Mouse (Mus musculus): Measurements from ENCODE around the gene Gsk3a. TPM values are rescaled to one million over a fixed set of nuclear protein-coding genes. Genes with fewer than 3 reads are reported as not detected.

Gsk3a gene
- total and polyA plus RNA-seq, 3 experiments: 45.8 to 76.1 (median 47.5) TPM

DNA sequence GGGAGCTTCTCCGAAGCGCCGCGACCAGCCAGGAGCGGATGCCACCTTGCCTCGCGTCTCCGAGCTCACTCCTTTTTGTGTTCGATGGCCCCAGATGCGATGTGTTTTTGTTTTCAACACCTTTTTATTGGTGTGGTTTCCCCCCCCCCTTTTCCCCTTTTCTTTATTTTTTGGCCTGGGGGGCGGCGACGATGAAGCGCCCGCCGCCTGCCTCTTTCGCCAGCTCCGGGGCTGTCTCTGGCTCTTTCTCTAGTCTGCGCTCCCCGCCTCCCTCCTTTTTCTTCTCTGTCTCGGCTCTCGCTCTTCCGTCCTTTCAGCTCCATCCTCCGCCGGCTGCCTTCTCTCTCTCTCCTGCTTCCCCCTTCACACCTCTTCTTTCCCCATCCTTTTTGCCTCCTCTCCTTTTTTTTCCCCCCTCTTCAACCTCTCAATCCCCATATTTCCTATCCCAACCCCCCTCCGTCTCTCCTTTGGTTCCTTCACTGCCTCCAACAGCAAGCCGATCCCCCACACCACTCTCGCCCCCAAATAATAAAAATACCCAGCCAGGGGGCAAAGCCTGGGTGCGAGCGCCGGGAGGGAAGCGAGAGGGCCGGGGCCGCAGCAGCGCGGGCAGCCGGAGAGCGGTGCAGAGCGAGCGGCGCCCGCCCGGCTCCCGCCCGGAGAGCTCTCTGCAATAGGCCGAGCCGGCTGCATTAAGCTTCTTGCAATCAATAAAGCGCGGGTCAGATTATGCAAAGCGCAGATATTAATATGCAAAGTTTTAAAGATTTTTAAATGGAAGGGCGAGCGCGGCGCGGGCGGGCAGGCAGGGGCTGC lies 58.7 kb downstream of the Gsk3a start:
- dilution Hi-C loops (cut with MboI; ENCODE audit: extremely low pct_ligation_motif_present, extremely low pct_unique_long_range_greater_than_20kb, low sequenced_read_pairs): no loop called here
- Histone ChIP-seq H3K4me2 (ENCODE audit: insufficient read depth, low read depth, poor library complexity, severe bottlenecking) (peak overlapping the region; percentile 88), H3K9me3 (replicated peaks; ENCODE audit: low read length) (no peaks in the 10 kb centered on the region), H3K27me3 (replicated peaks) (peaks cover 73% of the 10 kb centered on the region), H3K79me2 (replicated peaks; ENCODE audit: control insufficient read depth, extremely low read depth, insufficient read depth, poor library complexity, severe bottlenecking) (no peaks in the 10 kb centered on the region), H3K9ac (ENCODE audit: insufficient read depth, low read depth) (no peak overlapping the region; the same call in 1 of the 2 replicates), H3K4me3 (replicated peaks in 1 of 3; ENCODE audit: low read depth in 2 of 3, low read length in 2 of 3, poor library complexity in 1 of 3) (no peak overlapping the region), H3K4me1 (ENCODE audit: control insufficient read depth in 1 of 2, insufficient read depth in 2 of 2) (peaks cover 3 to 31% of the 10 kb centered on the region in 2 experiments; a peak in 3 of 4 replicates), H3K36me3 (replicated peaks in 1 of 2; ENCODE audit: control insufficient read depth in 1 of 2, insufficient read depth in 1 of 2, low read length in 1 of 2) (no peaks in the 10 kb centered on the region), H3K27ac (ENCODE audit: insufficient read depth, low read depth) (no peak overlapping the region)
- no peak for DNase-seq (ENCODE audit: extremely low read depth)
- no peak for TF ChIP-seq KAT2A (IDR thresholded peaks at IDR 0.05; ENCODE audit: insufficient replicate concordance, low read length)
- TF ChIP-seq MYC (IDR thresholded peaks at IDR 0.05; ENCODE audit: low read depth, low read length): no peak
- no peak for TF ChIP-seq SMC3 (IDR thresholded peaks at IDR 0.05; ENCODE audit: low read depth, low read length)
- TF ChIP-seq ZKSCAN1 (IDR thresholded peaks at IDR 0.05; ENCODE audit: borderline replicate concordance, low read depth, low read length): no peak
- TF ChIP-seq MAFK (IDR thresholded peaks at IDR 0.05; ENCODE audit: insufficient replicate concordance, low read length): no peak
- TF ChIP-seq SIN3A (IDR thresholded peaks at IDR 0.05; ENCODE audit: low read length): no peak; the same call in 1 of the 2 replicates
- no peak for TF ChIP-seq ZC3H11A (IDR thresholded peaks at IDR 0.05; ENCODE audit: low read depth, low read length)
- in situ Hi-C loops (cut with MboI; ENCODE audit: low pct_ligation_motif_present, low pct_unique_long_range_greater_than_20kb, low sequenced_read_pairs): no loop called here

DNA sequence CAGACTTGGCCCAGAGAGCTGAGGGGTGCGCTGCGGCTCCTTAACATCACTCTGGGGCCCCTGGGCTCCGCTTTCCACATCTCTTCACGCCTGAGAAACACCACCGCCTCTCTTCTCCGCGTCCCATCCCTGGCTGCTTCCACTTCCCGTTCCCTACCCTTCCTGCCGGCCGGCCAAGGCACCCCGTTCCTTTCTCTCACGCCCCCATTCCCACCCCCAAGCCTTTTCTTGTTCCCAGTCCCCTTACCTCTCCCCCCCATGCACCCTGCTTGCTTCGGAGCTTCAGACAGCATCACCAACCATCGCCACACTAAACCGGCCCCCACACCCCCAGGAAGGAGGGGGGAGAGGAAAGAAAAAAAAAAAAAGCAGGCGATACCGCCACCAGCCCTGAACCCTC lies 59.3 kb downstream of the Gsk3a start:
- Histone ChIP-seq H3K4me2 (ENCODE audit: insufficient read depth, low read depth, poor library complexity, severe bottlenecking) (peak overlapping the region; percentile 13; the same call in 1 of the 2 replicates), H3K27ac (ENCODE audit: insufficient read depth, low read depth) (no peak overlapping the region), H3K79me2 (replicated peaks; ENCODE audit: control insufficient read depth, extremely low read depth, insufficient read depth, poor library complexity, severe bottlenecking) (no peaks in the 10 kb centered on the region), H3K4me1 (ENCODE audit: control insufficient read depth in 1 of 2, insufficient read depth in 2 of 2) (peaks cover 3 to 31% of the 10 kb centered on the region in 2 experiments; a peak in 3 of 4 replicates), H3K9ac (ENCODE audit: insufficient read depth, low read depth) (no peak overlapping the region), H3K4me3 (replicated peaks in 1 of 3; ENCODE audit: low read depth in 2 of 3, low read length in 2 of 3, poor library complexity in 1 of 3) (no peak overlapping the region), H3K27me3 (replicated peaks) (peaks cover 79% of the 10 kb centered on the region), H3K9me3 (replicated peaks; ENCODE audit: low read length) (no peaks in the 10 kb centered on the region), H3K36me3 (replicated peaks in 1 of 2; ENCODE audit: control insufficient read depth in 1 of 2, insufficient read depth in 1 of 2, low read length in 1 of 2) (no peaks in the 10 kb centered on the region)
- dilution Hi-C loops (cut with MboI; ENCODE audit: extremely low pct_ligation_motif_present, extremely low pct_unique_long_range_greater_than_20kb, low sequenced_read_pairs) (no loop called here), in situ Hi-C loops (cut with MboI; ENCODE audit: low pct_ligation_motif_present, low pct_unique_long_range_greater_than_20kb, low sequenced_read_pairs) (no loop called here)
- DNase-seq (ENCODE audit: extremely low read depth): no peak
- no peak for TF ChIP-seq USF1 (IDR thresholded peaks at IDR 0.05; ENCODE audit: low read depth, low read length)
- no peak for TF ChIP-seq SMC3 (IDR thresholded peaks at IDR 0.05; ENCODE audit: low read depth, low read length)
- no peak for TF ChIP-seq MAZ (IDR thresholded peaks at IDR 0.05; ENCODE audit: low read depth, low read length)
- TF ChIP-seq JUND (conservative IDR thresholded peaks at IDR 0.05; ENCODE audit: low read depth, low read length): no peak
- no peak for TF ChIP-seq POLR2A (IDR thresholded peaks at IDR 0.05; ENCODE audit: low read depth, low read length)
- TF ChIP-seq MAFK (IDR thresholded peaks at IDR 0.05; ENCODE audit: insufficient replicate concordance, low read length): no peak
- no peak for TF ChIP-seq UBTF (IDR thresholded peaks at IDR 0.05; ENCODE audit: low read depth, low read length)
- no peak for TF ChIP-seq CTCF (conservative IDR thresholded peaks at IDR 0.05 in 1 of 2, IDR thresholded peaks at IDR 0.05 in 1 of 2; ENCODE audit: low read depth in 2 of 2, low read length in 2 of 2)
- TF ChIP-seq NRF1 (IDR thresholded peaks at IDR 0.05; ENCODE audit: low read depth, low read length): no peak
- no peak for TF ChIP-seq JUN (IDR thresholded peaks at IDR 0.05; ENCODE audit: insufficient read depth, low read depth, low read length)
- no peak for TF ChIP-seq GABPA (IDR thresholded peaks at IDR 0.05; ENCODE audit: insufficient replicate concordance, low read depth, low read length)
- no peak for TF ChIP-seq PAX5 (IDR thresholded peaks at IDR 0.05; ENCODE audit: low read length)
- TF ChIP-seq TCF12 (IDR thresholded peaks at IDR 0.05; ENCODE audit: low read depth, low read length): no peak
- no peak for TF ChIP-seq ETS1 (conservative IDR thresholded peaks at IDR 0.05; ENCODE audit: low read depth, low read length)
- no peak for TF ChIP-seq ZNF384 (IDR thresholded peaks at IDR 0.05; ENCODE audit: low read depth, low read length)

Other genes with a start within 250 kb of the Gsk3a start
- gene Atp1a3, start 231.9 kb downstream of the Gsk3a start, total RNA-seq (2012; rRNA removed): 0.08 and 0.17 TPM in 2 replicates
- gene Atp1a3, start 231.9 kb downstream of the Gsk3a start, total RNA-seq (2014; rRNA removed): not detected in 2 replicates
- gene Atp1a3, start 231.9 kb downstream of the Gsk3a start, polyA plus RNA-seq (2012; ENCODE audit: insufficient read length, low read depth): 0.15 and 0.24 TPM in 2 replicates
- 0.88 and 2.1 TPM in 2 replicates for gene Grik5, start 165.5 kb downstream of the Gsk3a start, total RNA-seq (2012; rRNA removed)
- gene Grik5, start 165.5 kb downstream of the Gsk3a start, total RNA-seq (2014; rRNA removed): 0.80 and 1.0 TPM in 2 replicates
- 1.5 and 2.0 TPM in 2 replicates for gene Grik5, start 165.5 kb downstream of the Gsk3a start, polyA plus RNA-seq (2012; ENCODE audit: insufficient read length, low read depth)
- gene Zfp574, start 165.3 kb downstream of the Gsk3a start, total RNA-seq (2012; rRNA removed): 11.2 and 11.8 TPM in 2 replicates
- gene Zfp574, start 165.3 kb downstream of the Gsk3a start, total RNA-seq (2014; rRNA removed): 2.8 and 3.4 TPM in 2 replicates
- 11.9 and 13.3 TPM in 2 replicates for gene Zfp574, start 165.3 kb downstream of the Gsk3a start, polyA plus RNA-seq (2012; ENCODE audit: insufficient read length, low read depth)
- 28.2 and 46.1 TPM in 2 replicates for gene Pou2f2, start 58.1 kb downstream of the Gsk3a start, total RNA-seq (2012; rRNA removed)
- gene Pou2f2, start 58.1 kb downstream of the Gsk3a start, total RNA-seq (2014; rRNA removed): 7.3 and 8.9 TPM in 2 replicates
- gene Pou2f2, start 58.1 kb downstream of the Gsk3a start, polyA plus RNA-seq (2012; ENCODE audit: insufficient read length, low read depth): 72.1 and 102 TPM in 2 replicates
- 11.7 and 12.1 TPM in 2 replicates for gene Dedd2, start 17.2 kb downstream of the Gsk3a start, total RNA-seq (2012; rRNA removed)
- 10.7 and 13.9 TPM in 2 replicates for gene Dedd2, start 17.2 kb downstream of the Gsk3a start, total RNA-seq (2014; rRNA removed)
- gene Dedd2, start 17.2 kb downstream of the Gsk3a start, polyA plus RNA-seq (2012; ENCODE audit: insufficient read length, low read depth): 10.2 and 10.6 TPM in 2 replicates
- 6.5 and 7.4 TPM in 2 replicates for gene Zfp526, start 16.4 kb downstream of the Gsk3a start, total RNA-seq (2012; rRNA removed)
- gene Zfp526, start 16.4 kb downstream of the Gsk3a start, total RNA-seq (2014; rRNA removed): 2.0 and 2.2 TPM in 2 replicates
- gene Zfp526, start 16.4 kb downstream of the Gsk3a start, polyA plus RNA-seq (2012; ENCODE audit: insufficient read length, low read depth): 6.5 and 7.0 TPM in 2 replicates
- gene Erf, start 12.9 kb upstream of the Gsk3a start, total RNA-seq (2012; rRNA removed): 13.0 and 13.2 TPM in 2 replicates
- gene Erf, start 12.9 kb upstream of the Gsk3a start, total RNA-seq (2014; rRNA removed): 6.1 and 7.1 TPM in 2 replicates
- gene Erf, start 12.9 kb upstream of the Gsk3a start, polyA plus RNA-seq (2012; ENCODE audit: insufficient read length, low read depth): 15.2 and 15.4 TPM in 2 replicates
- gene Cic, start 29.9 kb upstream of the Gsk3a start, total RNA-seq (2012; rRNA removed): 17.5 and 21.7 TPM in 2 replicates
- 2.2 and 2.5 TPM in 2 replicates for gene Cic, start 29.9 kb upstream of the Gsk3a start, total RNA-seq (2014; rRNA removed)
- 31.2 and 34.5 TPM in 2 replicates for gene Cic, start 29.9 kb upstream of the Gsk3a start, polyA plus RNA-seq (2012; ENCODE audit: insufficient read length, low read depth)
- gene Pafah1b3, start 60.1 kb upstream of the Gsk3a start, total RNA-seq (2012; rRNA removed): 22.7 and 50.2 TPM in 2 replicates
- gene Pafah1b3, start 60.1 kb upstream of the Gsk3a start, total RNA-seq (2014; rRNA removed): 9.7 and 17.6 TPM in 2 replicates
- gene Pafah1b3, start 60.1 kb upstream of the Gsk3a start, polyA plus RNA-seq (2012; ENCODE audit: insufficient read length, low read depth): 5.9 TPM in 2 replicates
- gene Prr19, start 63.6 kb upstream of the Gsk3a start, total RNA-seq (2012; rRNA removed): not detected in 2 replicates
- not detected in 2 replicates for gene Prr19, start 63.6 kb upstream of the Gsk3a start, total RNA-seq (2014; rRNA removed)
- not detected in 2 replicates for gene Prr19, start 63.6 kb upstream of the Gsk3a start, polyA plus RNA-seq (2012; ENCODE audit: insufficient read length, low read depth)
- gene Tmem145, start 68.3 kb upstream of the Gsk3a start, total RNA-seq (2012; rRNA removed): not detected in 2 replicates
- not detected in 2 replicates for gene Tmem145, start 68.3 kb upstream of the Gsk3a start, total RNA-seq (2014; rRNA removed)
- gene Tmem145, start 68.3 kb upstream of the Gsk3a start, polyA plus RNA-seq (2012; ENCODE audit: insufficient read length, low read depth): 0.10 TPM in 1 of 2 replicates, not detected in the other
- 0.92 and 1.7 TPM in 2 replicates for gene Megf8, start 79.3 kb upstream of the Gsk3a start, total RNA-seq (2012; rRNA removed)
- gene Megf8, start 79.3 kb upstream of the Gsk3a start, total RNA-seq (2014; rRNA removed): 0.50 and 0.62 TPM in 2 replicates
- 1.0 and 1.2 TPM in 2 replicates for gene Megf8, start 79.3 kb upstream of the Gsk3a start, polyA plus RNA-seq (2012; ENCODE audit: insufficient read length, low read depth)
- gene Cnfn, start 131.9 kb upstream of the Gsk3a start, total RNA-seq (2012; rRNA removed): not detected in 2 replicates
- gene Cnfn, start 131.9 kb upstream of the Gsk3a start, total RNA-seq (2014; rRNA removed): not detected in 2 replicates
- not detected in 2 replicates for gene Cnfn, start 131.9 kb upstream of the Gsk3a start, polyA plus RNA-seq (2012; ENCODE audit: insufficient read length, low read depth)
- 2.7 and 3.4 TPM in 2 replicates for gene Lipe, start 160.9 kb upstream of the Gsk3a start, total RNA-seq (2012; rRNA removed)
- 2.3 and 2.8 TPM in 2 replicates for gene Lipe, start 160.9 kb upstream of the Gsk3a start, total RNA-seq (2014; rRNA removed)
- gene Lipe, start 160.9 kb upstream of the Gsk3a start, polyA plus RNA-seq (2012; ENCODE audit: insufficient read length, low read depth): 5.9 and 6.4 TPM in 2 replicates
- not detected in 2 replicates for gene Cxcl17, start 175.0 kb upstream of the Gsk3a start, total RNA-seq (2012; rRNA removed)
- gene Cxcl17, start 175.0 kb upstream of the Gsk3a start, total RNA-seq (2014; rRNA removed): not detected in 2 replicates
- gene Cxcl17, start 175.0 kb upstream of the Gsk3a start, polyA plus RNA-seq (2012; ENCODE audit: insufficient read length, low read depth): not detected in 2 replicates
- gene Ceacam1, start 239.8 kb upstream of the Gsk3a start, total RNA-seq (2012; rRNA removed): 3.1 TPM in 2 replicates
- gene Ceacam1, start 239.8 kb upstream of the Gsk3a start, total RNA-seq (2014; rRNA removed): 4.7 and 5.9 TPM in 2 replicates
- 19.2 and 25.1 TPM in 2 replicates for gene Ceacam1, start 239.8 kb upstream of the Gsk3a start, polyA plus RNA-seq (2012; ENCODE audit: insufficient read length, low read depth)

Measured in CH12.LX (cell line).